ENCODE assay signal across 9 mouse cellular contexts in the genomic region with DNA sequence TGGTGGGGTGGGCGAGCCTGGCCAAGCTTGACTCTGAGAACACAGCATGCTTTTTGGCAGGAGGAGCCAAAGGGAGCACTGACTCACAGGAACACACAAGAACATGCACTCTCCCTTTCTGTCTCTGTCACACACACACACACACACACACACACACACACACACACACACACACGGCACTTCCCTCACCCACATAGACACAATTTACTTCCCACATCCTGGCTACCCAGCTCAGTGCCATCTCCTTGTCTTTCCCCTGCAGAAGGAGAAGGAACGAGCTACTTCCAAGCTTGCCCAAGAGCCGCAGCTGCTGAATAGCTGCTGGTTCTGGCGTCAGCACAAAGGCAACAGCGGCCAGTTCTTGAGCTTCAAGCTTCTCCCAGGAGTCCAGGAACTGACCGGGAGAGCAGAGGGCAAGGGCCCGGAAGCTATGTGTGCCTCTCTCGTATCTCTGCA.
DNase-seq lines count a peak whose midpoint lies in the region; ATAC-seq lines count a peak whose summit lies in the region.
"Had no signal": no experiment of that assay in that cellular context is flagged by ENCODE, and none has a peak within 500 bp of the region (broad histone marks: within the 10 kb centered on the region; RNA-seq: fewer than 3 reads in every experiment).

No protein-coding gene starts in this region.

- H3K9me3 ChIP-seq in midbrain, embryonic 13.5 days: no peaks in the 10 kb centered on the region
- H3K9me3 ChIP-seq: liver, embryonic 15.5 days had no signal

- no peaks in the 10 kb centered on the region for H3K36me3 ChIP-seq in midbrain, embryonic 13.5 days
- H3K36me3 ChIP-seq: liver, embryonic 15.5 days had no signal

- no peak overlapping the region for H3K4me3 ChIP-seq in midbrain, embryonic 13.5 days (replicated peaks)
- H3K4me3 ChIP-seq: liver, embryonic 15.5 days had no signal

- 59% methylated on average over 9 of the region's 9 CpGs for WGBS in midbrain, embryonic 13.5 days

- 0 out of 2 replicates have a peak overlapping the region, but pooled peaks have one; percentile 14 for H3K9ac ChIP-seq in midbrain, embryonic 13.5 days (replicated peaks)
- H3K9ac ChIP-seq: liver, embryonic 15.5 days had no signal

- DNase-seq in cerebellum, adult 9-11 months: peak; percentile 49
- DNase-seq in cerebellum, adult 8-10 months: no peak
- peak; percentile 33 for DNase-seq in 416B (ENCODE audit: low read depth)
- peak; percentile 98 for DNase-seq in heart, adult 11 months
- DNase-seq in kidney, postnatal 14 days: peak; percentile 74
- no peak for DNase-seq in T-cell, adult 2 months (ENCODE audit: low spot score)
- DNase-seq in cerebellum, adult 11 months: no peak

- H3K4me2 ChIP-seq in midbrain, embryonic 13.5 days (replicated peaks): no peak overlapping the region
- H3K4me2 ChIP-seq: liver, embryonic 15.5 days had no signal

- peak overlapping the region; percentile 39; the same call in 1 of the 2 replicates for H3K27ac ChIP-seq in midbrain, embryonic 13.5 days
- H3K27ac ChIP-seq: liver, embryonic 15.5 days had no signal

- peaks cover 49% of the 10 kb centered on the region for H3K4me1 ChIP-seq in midbrain, embryonic 13.5 days (replicated peaks)

- no peaks in the 10 kb centered on the region; the same call in 1 of the 2 replicates for H3K27me3 ChIP-seq in midbrain, embryonic 13.5 days
- H3K27me3 ChIP-seq: liver, embryonic 15.5 days had no signal

- no peak for ATAC-seq in midbrain, embryonic 13.5 days

Comparison
In these comparisons a context has a peak if more than half of its experiments do, and no peak if none do; other contexts are left out.
1. DNase-seq: peak in cerebellum, adult 9-11 months (single experiment), 416B (single experiment), heart, adult 11 months (single experiment) and kidney, postnatal 14 days (single experiment); none in cerebellum, adult 8-10 months (single experiment), T-cell, adult 2 months (single experiment) and cerebellum, adult 11 months (single experiment).